Mouse (Mus musculus) layer of hippocampus, adult 11-12 months (tissue): ENCODE measurements around the gene Bst1.

Source experiments
- DNase-seq: peaks from one replicate; pipeline ENCODE4 v3.0.0; 2022; ENCODE audit warnings: low spot score

Bst1 gene

GRCm38 (mm10) chr5:43818695-43819094 lies at the start of gene Bst1:
Bst1 (plus strand) TSS chr5:43818885.
- no peak for DNase-seq

- DNase-seq: no peak
These were observed 47.9 kb upstream of the Bst1 start for GRCm38 (mm10) chr5:43770618-43771354.

GRCm38 (mm10) chr5:43771555-43771954 lies 47.1 kb upstream of the Bst1 start:
- DNase-seq: no peak

GRCm38 (mm10) chr5:43776407-43776806 lies 42.3 kb upstream of the Bst1 start:
- DNase-seq: no peak

- no peak for DNase-seq
These were observed 41.7 kb upstream of the Bst1 start for GRCm38 (mm10) chr5:43776993-43777392.

- DNase-seq: no peak
These were observed 40.1 kb upstream of the Bst1 start for GRCm38 (mm10) chr5:43778583-43778982.

- no peak for DNase-seq
These were observed 37.2 kb upstream of the Bst1 start for GRCm38 (mm10) chr5:43781423-43781976.

- peak; percentile 80 for DNase-seq
These were observed 36.4 kb upstream of the Bst1 start for GRCm38 (mm10) chr5:43781977-43782930.

- DNase-seq: no peak
These were observed 34.7 kb upstream of the Bst1 start for GRCm38 (mm10) chr5:43783996-43784395.

GRCm38 (mm10) chr5:43786607-43787006 lies 32.1 kb upstream of the Bst1 start:
- DNase-seq: no peak

- DNase-seq: no peak
These were observed 30.5 kb upstream of the Bst1 start for GRCm38 (mm10) chr5:43787976-43788752.

- no peak for DNase-seq
These were observed 26.3 kb upstream of the Bst1 start for GRCm38 (mm10) chr5:43792354-43792753.

- no peak for DNase-seq
These were observed 19.2 kb upstream of the Bst1 start for GRCm38 (mm10) chr5:43799530-43799929.

GRCm38 (mm10) chr5:43800700-43801099 lies 18.0 kb upstream of the Bst1 start:
- no peak for DNase-seq

GRCm38 (mm10) chr5:43801253-43801652 lies 17.4 kb upstream of the Bst1 start:
- no peak for DNase-seq

- DNase-seq: no peak
These were observed 16.9 kb upstream of the Bst1 start for GRCm38 (mm10) chr5:43801798-43802197.

GRCm38 (mm10) chr5:43805401-43805800 lies 13.3 kb upstream of the Bst1 start:
- DNase-seq: no peak

GRCm38 (mm10) chr5:43806340-43806739 lies 12.3 kb upstream of the Bst1 start:
- no peak for DNase-seq

GRCm38 (mm10) chr5:43806914-43807313 lies 11.8 kb upstream of the Bst1 start:
- DNase-seq: no peak

- peak; percentile 85 for DNase-seq
These were observed 10.7 kb upstream of the Bst1 start for GRCm38 (mm10) chr5:43807744-43808696.
